Mouse (Mus musculus) neural tube, embryonic 14.5 days (tissue): Measurements from ENCODE around the gene Cactin. TPM values are rescaled to one million over a fixed set of nuclear protein-coding genes. Genes with fewer than 3 reads are reported as not detected.
A peak's percentile ranks its signal among the peaks of the same experiment; 100 is the strongest.

Experiments
- ATAC-seq: fragments of 200-750 bp; cut with Nextera tagmentation; 2 replicates; pipeline ENCODE4 v1.8.0; 2017; ENCODE audit warnings: low read depth, mild to moderate bottlenecking, moderate TSS enrichment, moderate library complexity
- H3K27ac ChIP-seq: fragments of 300-500 bp; sonication (generic); 2 replicates; pipeline ENCODE4 v1.5.1; 2014; ENCODE audit warnings: low read depth, mild to moderate bottlenecking, control low read depth, low read length, moderate library complexity, mixed read lengths
- H3K27me3 ChIP-seq: fragments of 300-500 bp; sonication (generic); 2 replicates; pipeline ENCODE4 v1.6.1; 2014; ENCODE audit warnings: low read length; ENCODE audit not compliant: control insufficient read depth, insufficient read depth
- H3K36me3 ChIP-seq: fragments of 300-500 bp; sonication (generic); 2 replicates; pipeline ENCODE4 v1.6.1; 2014; ENCODE audit warnings: low read length, mixed read lengths; ENCODE audit not compliant: control insufficient read depth, insufficient read depth
- H3K4me1 ChIP-seq: fragments of 300-500 bp; sonication (generic); 2 replicates; pipeline ENCODE4 v1.6.1; 2014; ENCODE audit warnings: low read length; ENCODE audit not compliant: control insufficient read depth, insufficient read depth
- H3K4me2 ChIP-seq: fragments of 300-500 bp; sonication (generic); 2 replicates; pipeline ENCODE4 v1.6.1; 2014; ENCODE audit warnings: mild to moderate bottlenecking, low read depth, low read length, control low read depth
- H3K4me3 ChIP-seq: fragments of 300-500 bp; sonication (generic); 2 replicates; pipeline ENCODE4 v1.5.1; 2014; ENCODE audit warnings: low read depth, low read length, control low read depth, mixed read lengths
- H3K9ac ChIP-seq: fragments of 300-500 bp; sonication (generic); replicated peaks from 2 replicates; pipeline ENCODE4 v1.6.1; 2014; ENCODE audit warnings: low read depth, mild to moderate bottlenecking, control low read depth, low read length, mixed read lengths
- H3K9me3 ChIP-seq: fragments of 300-500 bp; sonication (generic); 2 replicates; pipeline ENCODE4 v1.6.1; 2016; ENCODE audit warnings: low read length; ENCODE audit not compliant: control insufficient read depth
- WGBS: fragments of 180-500 bp; shearing (Covaris S2); extraction: QIAGEN DNeasy Blood & Tissue Kit; methylation state at CpG from one replicate; pipeline ENCODE4 v1.1.7; 2014; 5-methylcytosine and 5-hydroxymethylcytosine counted together
- polyA plus RNA-seq: library from polyadenylated mRNA; unstranded; fragments of >200 nt; fragmentation: Nextera tagmentation; extraction: Ambion mirVana; gene quantifications from 2 replicates; pipeline ENCODE4 v1.2.1, GENCODE M21; 2014

The Cactin gene
- polyA plus RNA-seq, 1 experiment from 2014 or later = 14.3 TPM

DNA sequence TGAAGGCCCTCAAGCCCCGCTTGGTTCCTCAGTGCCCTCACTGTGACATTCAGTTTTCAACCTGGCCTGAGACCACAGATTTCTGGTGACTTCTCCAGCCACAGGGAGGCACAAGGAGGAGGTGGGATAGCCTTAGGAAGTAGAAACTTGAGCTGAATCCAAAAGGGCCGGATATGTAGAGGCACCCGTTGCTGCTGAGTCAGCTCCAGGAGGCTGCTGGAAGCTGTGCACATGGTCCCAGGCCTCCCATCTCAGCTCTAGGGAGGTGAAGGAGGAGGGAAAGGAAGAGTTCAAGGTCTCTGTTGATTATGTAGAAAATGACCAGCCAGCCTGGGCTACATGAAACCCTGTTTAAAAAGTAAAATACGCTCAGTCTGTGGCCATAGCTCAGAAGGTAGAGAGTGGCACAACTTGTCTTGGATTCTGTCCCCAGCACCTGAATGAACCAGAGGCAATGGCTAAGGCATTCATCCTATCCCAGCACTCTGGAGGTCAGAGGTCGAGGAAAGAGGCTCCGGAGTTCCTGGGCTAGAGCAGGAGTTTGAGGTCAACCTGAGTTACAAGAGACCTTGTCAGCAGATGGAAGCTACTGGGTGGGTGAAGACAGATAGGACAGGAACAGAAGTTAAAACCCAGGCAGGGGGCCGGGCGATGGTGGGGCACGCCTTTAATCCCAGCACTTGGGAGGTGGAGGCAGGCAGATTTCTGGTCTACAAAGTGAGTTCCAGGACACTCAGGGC is 34.0 kb downstream of the Cactin start:
- WGBS = 77% methylated on average over 9 of the region's 9 CpGs
- no peak overlapping the region for H3K9ac ChIP-seq
- ATAC-seq = no peak
- H3K9me3 ChIP-seq = no peaks in the 10 kb centered on the region
- H3K4me1 ChIP-seq = peaks cover 6% of the 10 kb centered on the region; the same call in 1 of the 2 replicates
- H3K36me3 ChIP-seq = no peaks in the 10 kb centered on the region
- H3K27me3 ChIP-seq = no peaks in the 10 kb centered on the region
- H3K27ac ChIP-seq = no peak overlapping the region
- H3K4me2 ChIP-seq = no peak overlapping the region
- no peak overlapping the region for H3K4me3 ChIP-seq

DNA sequence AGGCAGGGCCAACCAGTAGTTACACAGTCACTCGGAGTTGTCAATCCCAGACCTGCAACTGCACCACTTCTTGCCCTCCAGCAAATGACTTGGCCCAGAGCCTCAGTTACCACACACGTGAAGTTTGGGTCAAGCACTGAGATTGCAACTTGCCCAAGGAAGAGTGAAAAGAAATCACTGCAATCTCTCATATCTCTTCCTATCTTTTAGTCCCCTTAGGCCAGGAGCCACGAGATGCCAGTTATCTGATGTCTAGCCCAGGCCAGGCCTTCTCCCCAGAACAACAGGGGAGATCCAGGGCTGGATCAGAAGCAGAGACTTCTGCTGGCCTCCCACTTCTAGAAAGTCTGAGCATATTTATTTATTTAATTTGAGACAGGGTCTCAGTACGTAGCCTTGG is 34.6 kb downstream of the Cactin start:
- ATAC-seq = no peak
- Histone ChIP-seq H3K4me2 (no peak overlapping the region), H3K4me1 (0 out of 2 replicates have a peak, but pooled peaks cover 4% of the 10 kb centered on the region), H3K4me3 (no peak overlapping the region), H3K27ac (no peak overlapping the region), H3K36me3 (no peaks in the 10 kb centered on the region), H3K9ac (no peak overlapping the region), H3K9me3 (no peaks in the 10 kb centered on the region), H3K27me3 (no peaks in the 10 kb centered on the region)
- WGBS = 85% methylated on average over 4 of the region's 4 CpGs

DNA sequence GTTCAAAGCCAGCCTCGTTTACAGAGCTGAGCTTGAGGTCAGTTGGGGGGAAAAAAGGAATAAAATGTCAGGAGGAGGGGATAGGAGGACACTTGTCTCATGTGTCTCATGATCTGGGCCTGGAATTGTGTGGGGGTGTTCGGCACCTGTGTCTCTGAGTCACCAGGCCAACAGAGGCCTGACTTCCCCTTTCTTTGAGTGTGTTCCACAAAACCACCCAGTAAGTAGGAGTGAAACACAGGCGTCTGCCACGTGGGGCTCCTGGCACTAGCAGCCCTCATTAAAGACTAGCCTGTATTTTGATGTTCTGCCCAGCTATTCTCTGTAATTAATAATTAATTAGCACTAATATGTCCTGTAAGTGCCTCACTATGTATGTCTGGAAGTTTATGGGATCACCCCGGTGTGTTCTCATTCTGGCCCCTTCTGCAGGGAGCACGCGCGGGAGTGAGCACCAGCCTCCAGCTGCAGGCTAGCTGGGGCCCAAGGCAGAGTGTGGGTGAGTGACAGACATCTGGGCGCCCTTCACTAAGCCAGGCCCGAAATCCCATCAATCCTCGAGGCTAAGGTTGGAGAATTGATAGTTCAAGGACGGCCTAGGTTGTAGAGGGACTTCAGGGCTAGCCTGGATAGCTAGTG is 35.6 kb downstream of the Cactin start:
- no peak overlapping the region for H3K9ac ChIP-seq
- H3K27me3 ChIP-seq = no peaks in the 10 kb centered on the region
- no peak overlapping the region for H3K27ac ChIP-seq
- ATAC-seq = no peak
- H3K4me3 ChIP-seq = no peak overlapping the region
- H3K4me2 ChIP-seq = peak overlapping the region; percentile 85
- 54% methylated on average over 12 of the region's 12 CpGs for whole genome bisulfite sequencing
- 0 out of 2 replicates have a peak, but pooled peaks cover 6% of the 10 kb centered on the region for H3K4me1 ChIP-seq
- no peaks in the 10 kb centered on the region for H3K36me3 ChIP-seq
- H3K9me3 ChIP-seq = no peaks in the 10 kb centered on the region

DNA sequence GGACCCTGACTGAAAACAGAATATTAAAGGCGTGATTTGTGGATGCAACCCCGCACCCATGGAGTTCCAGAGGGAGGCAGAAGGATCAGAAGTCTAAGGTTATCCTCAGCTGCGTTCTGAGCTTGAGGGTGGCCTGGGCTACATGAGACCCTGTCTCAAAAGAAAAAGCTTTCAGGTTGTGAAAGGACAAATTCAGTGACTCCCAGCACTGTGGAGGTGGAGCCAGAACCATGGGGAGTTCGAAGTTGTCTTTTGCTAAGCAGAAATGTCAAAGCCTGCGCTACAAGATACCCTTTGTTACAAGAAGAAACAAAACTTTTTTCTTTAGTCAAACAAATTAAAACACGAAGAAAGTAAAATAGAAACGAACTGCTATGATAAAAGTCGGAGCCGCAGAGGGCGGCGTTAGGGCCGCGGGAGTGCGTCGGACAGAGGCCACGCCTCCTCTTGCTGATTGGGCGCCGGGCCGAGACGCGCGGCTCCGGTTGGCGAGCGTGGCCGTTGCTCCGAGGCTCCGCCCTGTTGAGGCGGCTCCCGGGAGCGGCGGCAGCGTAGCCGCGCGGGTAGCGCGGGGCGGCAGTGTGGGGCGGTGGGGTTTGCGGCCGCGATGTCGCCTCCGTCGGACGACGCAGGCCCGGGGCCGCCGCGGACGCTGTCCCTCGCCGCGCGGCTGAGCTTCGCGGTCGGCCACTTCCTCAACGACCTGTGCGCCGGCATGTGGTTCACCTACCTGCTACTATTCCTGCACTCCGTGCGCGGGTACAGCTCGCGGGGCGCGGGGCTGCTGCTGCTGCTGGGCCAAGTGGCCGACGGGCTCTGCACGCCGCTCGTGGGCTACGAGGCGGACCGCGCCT is 36.3 kb downstream of the Cactin start, which contains the start of gene Mfsd12:
Gene Mfsd12 (plus strand): TSS at position 501 of the 854 bp plus-strand sequence.
- H3K27ac ChIP-seq = no peak within 1 kb of the TSS

DNA sequence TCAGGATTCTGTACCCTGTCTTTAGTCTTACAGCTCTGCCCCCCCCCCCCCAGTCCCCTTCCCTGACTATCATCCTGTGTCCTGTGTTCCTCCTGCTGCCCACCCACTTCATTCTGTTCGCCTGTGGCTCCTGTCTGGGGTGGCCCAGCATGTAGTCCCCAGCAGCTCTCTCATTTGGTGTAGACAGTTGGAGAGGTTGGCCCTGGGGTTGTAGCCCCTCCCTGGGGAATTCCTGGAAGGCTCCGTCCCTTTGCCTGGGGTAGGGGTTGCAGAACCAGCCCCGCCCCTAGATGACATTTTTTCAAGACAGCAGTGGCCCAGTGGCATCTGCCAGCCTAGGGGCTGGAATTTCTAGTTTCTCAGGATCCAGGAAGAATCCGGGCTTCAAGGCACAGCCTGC is 37.3 kb downstream of the Cactin start:
- Histone ChIP-seq H3K4me1 (0 out of 2 replicates have a peak, but pooled peaks cover 6% of the 10 kb centered on the region), H3K4me2 (peak overlapping the region; percentile 85), H3K9me3 (no peaks in the 10 kb centered on the region), H3K27me3 (0 out of 2 replicates have a peak, but pooled peaks cover 3% of the 10 kb centered on the region), H3K27ac (no peak overlapping the region), H3K36me3 (no peaks in the 10 kb centered on the region), H3K4me3 (peak overlapping the region; percentile 67), H3K9ac (peak overlapping the region; percentile 75)
- ATAC-seq = no peak
- WGBS = 33% methylated on average over 4 of the region's 4 CpGs

More for the DNA sequence above, 36.3 kb downstream of the Cactin start, which contains the start of gene Mfsd12:
- H3K4me3 ChIP-seq = peak within 1 kb of the TSS; percentile 67
- peak within 1 kb of the TSS; percentile 75 for H3K9ac ChIP-seq
- peak; percentile 92 for ATAC-seq
- H3K9me3 ChIP-seq = no peaks in the 10 kb centered on the region
- no peaks in the 10 kb centered on the region for H3K36me3 ChIP-seq
- H3K27me3 ChIP-seq = no peaks in the 10 kb centered on the region
- H3K4me2 ChIP-seq = peak within 1 kb of the TSS; percentile 85
- 2% methylated on average over 66 of the region's 79 CpGs for WGBS
- H3K4me1 ChIP-seq = 0 out of 2 replicates have a peak, but pooled peaks cover 6% of the 10 kb centered on the region

DNA sequence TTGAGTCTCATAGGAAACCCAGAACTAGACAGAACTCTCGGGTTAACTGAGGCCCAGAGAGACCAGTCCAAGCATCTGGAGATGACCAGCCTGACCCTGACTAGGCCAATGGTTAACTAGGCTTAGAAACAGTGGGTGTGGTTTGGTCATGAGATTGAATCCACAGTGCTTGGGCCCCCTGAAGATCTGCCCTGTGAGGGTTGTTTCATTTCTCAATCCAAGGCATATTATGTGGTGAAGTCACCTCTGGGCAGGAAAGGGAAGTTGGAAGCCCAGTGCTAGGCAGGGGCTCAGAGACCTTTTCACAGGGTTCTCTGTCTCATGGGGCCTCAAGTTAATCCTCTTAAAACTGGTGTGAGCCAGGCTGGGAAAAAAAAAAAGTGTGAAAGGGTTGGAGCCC is 37.9 kb downstream of the Cactin start:
- Histone ChIP-seq H3K4me2 (peak overlapping the region; percentile 85; the same call in 1 of the 2 replicates), H3K9me3 (no peaks in the 10 kb centered on the region), H3K27me3 (0 out of 2 replicates have a peak, but pooled peaks cover 3% of the 10 kb centered on the region), H3K9ac (0 out of 2 replicates have a peak overlapping the region, but pooled peaks have one; percentile 75), H3K36me3 (no peaks in the 10 kb centered on the region), H3K4me3 (0 out of 2 replicates have a peak overlapping the region, but pooled peaks have one; percentile 67), H3K27ac (no peak overlapping the region), H3K4me1 (peaks cover 9% of the 10 kb centered on the region; the same call in 1 of the 2 replicates)
- ATAC-seq = no peak
- 70% methylated on average over 1 of the region's 1 CpGs for WGBS

DNA sequence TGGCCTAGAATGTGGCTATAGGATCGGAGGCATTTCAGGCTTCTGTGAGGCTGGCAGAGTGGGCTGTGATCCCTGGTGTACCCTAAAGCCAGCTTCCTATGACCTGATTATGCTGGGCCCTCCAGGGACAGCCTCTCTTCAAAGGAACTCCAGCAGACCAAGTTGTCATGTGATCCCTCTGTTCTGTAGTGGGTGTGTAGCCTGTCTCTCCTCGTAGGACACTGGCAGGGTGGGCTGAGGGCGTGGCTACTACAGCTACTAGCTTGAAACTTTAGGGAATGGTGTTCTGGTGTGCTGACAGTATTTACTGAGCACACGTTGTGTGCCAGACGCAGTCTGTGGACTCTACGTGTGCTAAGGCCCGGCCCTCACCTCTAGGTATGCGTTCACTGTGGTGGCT is 39.8 kb downstream of the Cactin start:
- H3K4me3 ChIP-seq = no peak overlapping the region
- 0 out of 2 replicates have a peak, but pooled peaks cover 3% of the 10 kb centered on the region for H3K27me3 ChIP-seq
- H3K9ac ChIP-seq = no peak overlapping the region
- H3K9me3 ChIP-seq = no peaks in the 10 kb centered on the region
- H3K27ac ChIP-seq = no peak overlapping the region
- 70% methylated on average over 8 of the region's 8 CpGs for WGBS
- ATAC-seq = no peak
- H3K4me1 ChIP-seq = peaks cover 16% of the 10 kb centered on the region; the same call in 1 of the 2 replicates
- no peaks in the 10 kb centered on the region for H3K36me3 ChIP-seq
- no peak overlapping the region for H3K4me2 ChIP-seq

DNA sequence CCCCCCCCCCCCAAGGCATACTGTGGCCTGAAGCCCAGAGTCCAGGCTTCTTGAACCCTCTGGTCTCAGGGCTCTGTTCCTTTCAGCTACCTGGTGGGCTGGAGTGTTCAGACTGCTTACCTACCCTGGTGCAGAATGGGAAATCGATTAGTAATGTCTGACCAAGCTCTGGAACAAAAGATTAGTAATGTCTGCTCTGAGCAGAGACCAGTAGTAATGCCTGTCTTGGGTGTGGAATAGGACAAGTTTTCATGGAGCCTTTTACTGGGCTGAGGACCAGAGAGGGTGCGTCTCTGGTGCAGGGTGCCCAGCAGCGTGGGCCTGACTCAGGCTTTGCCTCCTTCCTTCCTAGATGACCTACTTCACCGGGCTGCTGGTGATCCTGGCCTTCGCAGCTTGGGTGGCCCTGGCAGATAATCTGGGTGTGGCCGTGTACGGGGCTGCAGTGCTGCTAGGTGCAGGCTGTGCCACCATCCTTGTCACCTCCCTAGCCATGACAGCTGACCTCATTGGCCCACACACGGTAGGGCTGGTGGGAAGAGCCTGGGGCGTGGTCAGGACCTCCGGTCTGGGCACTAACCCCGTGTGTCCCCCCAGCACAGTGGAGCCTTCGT is 41.5 kb downstream of the Cactin start:
- H3K9ac ChIP-seq = no peak overlapping the region
- peaks cover 8% of the 10 kb centered on the region; the same call in 1 of the 2 replicates for H3K36me3 ChIP-seq
- peaks cover 16% of the 10 kb centered on the region; the same call in 1 of the 2 replicates for H3K4me1 ChIP-seq

More for the DNA sequence above, 41.5 kb downstream of the Cactin start:
- 0 out of 2 replicates have a peak, but pooled peaks cover 3% of the 10 kb centered on the region for H3K27me3 ChIP-seq
- no peak overlapping the region for H3K27ac ChIP-seq
- H3K4me3 ChIP-seq = no peak overlapping the region
- no peak for ATAC-seq
- no peaks in the 10 kb centered on the region for H3K9me3 ChIP-seq
- no peak overlapping the region for H3K4me2 ChIP-seq
- WGBS = 80% methylated on average over 12 of the region's 12 CpGs
